Mouse (Mus musculus): ENCODE results near the gene Arhgap19.
"Not testable (repeated sequence)": the region's sequence is repeated elsewhere in the genome, so short reads cannot be mapped to it uniquely, and the experiment has no call there.

Gene Arhgap19

DNA sequence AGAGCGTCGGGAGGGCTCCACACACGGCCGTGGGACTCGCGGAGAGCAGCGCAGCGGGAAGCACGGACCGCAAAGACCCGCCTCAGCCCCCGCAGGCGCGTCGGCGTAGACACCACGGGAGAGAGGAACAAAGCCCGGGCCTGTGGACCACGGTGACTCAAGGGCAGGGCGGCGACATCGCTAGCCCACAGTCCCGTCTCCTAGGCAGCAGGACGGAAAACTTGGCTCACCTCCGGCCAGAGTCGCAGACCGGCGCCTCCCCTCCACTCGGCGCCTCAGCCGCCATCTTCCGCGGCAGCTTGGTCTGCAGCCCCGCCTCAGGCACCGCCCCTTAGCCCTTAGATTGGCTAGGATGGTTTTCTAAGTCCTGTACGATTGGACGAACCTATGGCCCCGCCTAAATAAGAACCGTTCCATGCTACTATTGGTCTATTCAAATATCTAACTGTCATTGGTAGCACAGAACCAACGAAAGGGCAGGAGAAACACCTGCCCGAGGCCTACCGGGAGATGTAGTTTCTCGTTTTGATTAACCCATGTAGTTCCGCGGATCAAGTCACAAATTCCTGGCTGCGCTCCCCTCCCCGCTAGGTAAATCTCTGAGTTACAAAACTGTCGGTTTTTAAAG is at the start of gene Arhgap19:
Arhgap19 (minus strand) TSS at position 306 of the 628 bp plus-strand sequence.
- in situ Hi-C loops (cut with MboI, MseI), result loop anchor here in 1 of 2 experiments (10.0 kb wide), 1 partner anchor 63 kb away; no protein-coding TSS in a partner anchor

DNA sequence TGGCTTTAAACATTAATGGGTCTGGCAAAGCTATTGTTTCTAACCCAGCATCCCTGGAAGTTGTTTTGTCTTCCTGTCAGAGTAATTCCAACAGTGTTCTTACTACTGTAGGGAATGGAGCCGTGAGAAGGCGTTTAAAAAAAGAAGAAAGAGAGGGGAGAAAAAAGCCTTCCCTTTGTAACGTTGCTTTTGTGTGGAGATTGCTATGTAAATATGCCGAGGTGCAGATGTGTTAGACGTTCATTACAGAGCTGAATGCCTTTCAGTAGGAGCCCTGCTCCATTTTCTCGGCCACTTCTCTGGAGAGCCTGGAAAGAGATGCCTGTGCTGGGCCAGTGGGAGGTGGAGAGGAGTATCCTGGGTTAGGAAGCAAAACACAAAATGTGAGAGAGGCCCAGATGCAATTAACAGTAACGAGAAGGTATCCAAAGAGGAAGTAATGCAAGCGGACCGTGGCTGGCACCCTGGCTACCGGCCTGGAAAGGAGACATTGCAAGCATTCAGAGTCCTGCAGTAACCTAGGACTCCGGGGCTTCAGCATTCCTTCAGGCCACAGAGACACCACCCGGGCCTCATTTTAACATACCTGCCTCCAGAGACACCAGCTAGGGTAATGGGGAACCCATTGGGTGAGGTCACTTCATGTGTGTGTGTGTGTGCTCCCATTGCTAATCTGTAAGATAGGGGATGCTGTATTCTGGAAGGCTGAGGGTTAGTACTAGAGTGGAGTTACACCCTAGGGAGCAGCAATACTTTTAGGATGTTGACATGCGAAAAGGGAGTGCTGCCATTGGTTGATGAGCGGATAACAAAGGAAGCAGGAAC is 49.1 kb upstream of the Arhgap19 start:
- in situ Hi-C loops (cut with MboI, MseI), result loop anchor here in 1 of 2 experiments (5.0 kb wide), 1 partner anchor 36 kb away; no protein-coding TSS in a partner anchor

DNA sequence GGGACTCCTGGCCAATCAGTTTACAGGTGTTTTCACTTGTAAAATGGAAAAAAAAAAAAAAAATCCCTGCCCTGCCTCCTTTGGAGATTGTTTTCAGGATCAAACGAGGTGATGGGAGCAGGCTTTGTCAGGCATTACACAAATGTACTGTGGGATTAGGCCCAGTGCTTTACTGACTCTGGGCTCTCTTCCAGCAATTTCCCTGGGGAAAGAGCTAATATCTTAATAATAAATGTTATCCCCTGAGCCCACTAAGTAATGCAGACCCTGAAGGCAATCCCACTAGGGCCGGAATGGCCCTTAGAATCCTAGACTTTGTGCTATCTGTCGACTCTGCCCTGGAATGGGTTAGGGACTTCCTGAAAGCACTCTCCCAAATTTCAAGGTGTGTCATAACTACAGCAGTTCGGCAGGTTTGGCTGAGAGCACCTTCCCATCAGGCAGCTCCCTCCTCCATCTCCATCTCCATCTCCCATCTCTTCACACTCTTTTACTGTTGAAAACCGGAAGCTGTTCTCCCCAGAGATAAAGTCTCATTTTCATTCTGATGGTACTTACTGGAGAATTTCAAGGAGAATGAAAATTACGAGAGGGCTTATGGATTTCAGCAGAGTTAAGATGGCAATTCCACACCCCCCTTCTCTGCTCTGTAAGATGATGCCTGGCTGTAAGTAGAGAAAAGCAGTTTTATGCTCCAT is 48.3 kb upstream of the Arhgap19 start:
- in situ Hi-C loops (cut with MboI, MseI), result loop anchor here in 1 of 2 experiments (5.0 kb wide), 1 partner anchor 37 kb away; no protein-coding TSS in a partner anchor

DNA sequence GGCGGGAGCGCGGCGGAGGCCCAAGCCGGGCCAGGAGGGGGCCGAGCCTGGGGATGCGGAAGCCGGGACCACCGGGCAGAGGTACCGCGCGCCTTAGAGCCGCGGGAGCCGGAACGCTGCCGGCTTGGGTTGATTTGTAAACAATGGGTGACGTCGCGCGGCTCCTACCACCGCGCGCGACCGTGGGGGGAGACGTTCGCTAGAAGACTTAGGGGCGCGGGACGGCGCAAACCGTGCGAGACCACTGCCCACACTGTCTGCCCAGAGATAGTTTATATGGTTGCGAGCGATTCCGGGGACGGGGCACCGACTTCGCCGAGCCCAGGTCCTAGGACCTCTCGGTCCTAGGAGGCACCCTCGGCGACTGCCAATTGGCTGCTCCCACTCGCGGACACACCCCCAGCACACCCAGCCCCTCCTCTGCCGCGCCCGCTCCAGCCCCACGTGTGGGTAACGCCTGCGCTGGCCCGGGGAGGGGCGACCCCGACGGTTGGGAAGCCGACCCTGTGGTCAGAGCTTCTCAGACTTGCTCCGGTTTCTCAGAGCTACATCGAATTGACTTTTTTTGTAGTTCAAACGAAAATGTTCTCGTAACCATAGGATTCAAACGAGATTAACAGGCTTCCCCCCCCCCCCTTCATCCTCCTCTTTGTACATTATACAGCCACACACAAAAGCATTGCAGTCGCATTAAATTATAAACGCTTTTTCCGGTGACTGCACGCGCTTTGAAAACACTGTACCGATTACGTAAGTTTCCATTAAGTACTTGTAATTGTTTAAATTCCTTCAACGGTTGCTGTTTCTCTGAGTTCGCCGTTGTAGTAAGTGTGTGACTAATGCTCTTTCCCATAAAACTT is 46.4 kb upstream of the Arhgap19 start, which contains the start of gene Frat2:
Frat2 (minus strand) TSS at position 141 of the 860 bp plus-strand sequence.
- in situ Hi-C loops (cut with MboI, MseI), result no loop called here

DNA sequence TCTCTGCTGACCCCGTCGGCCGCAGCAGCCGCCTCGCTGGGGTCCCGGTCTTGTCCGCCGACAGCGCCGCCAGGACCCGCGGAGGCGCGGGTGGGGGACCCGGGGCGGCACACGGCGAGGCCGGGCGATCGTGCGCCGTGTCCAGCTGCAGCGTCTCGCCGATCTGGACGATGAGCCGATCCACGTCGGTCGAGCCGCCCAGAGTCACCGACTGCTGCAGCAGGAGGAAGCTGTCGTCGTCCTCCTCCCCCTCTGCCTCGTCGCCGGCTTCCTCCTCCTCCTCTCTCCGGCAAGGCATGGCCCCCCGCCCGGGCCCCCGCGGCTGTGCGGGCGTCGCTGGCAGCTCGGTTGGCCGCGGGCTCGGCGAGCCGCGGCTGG is 45.8 kb upstream of the Arhgap19 start:
- in situ Hi-C loops (cut with MboI, MseI), result not testable (repeated sequence)

DNA sequence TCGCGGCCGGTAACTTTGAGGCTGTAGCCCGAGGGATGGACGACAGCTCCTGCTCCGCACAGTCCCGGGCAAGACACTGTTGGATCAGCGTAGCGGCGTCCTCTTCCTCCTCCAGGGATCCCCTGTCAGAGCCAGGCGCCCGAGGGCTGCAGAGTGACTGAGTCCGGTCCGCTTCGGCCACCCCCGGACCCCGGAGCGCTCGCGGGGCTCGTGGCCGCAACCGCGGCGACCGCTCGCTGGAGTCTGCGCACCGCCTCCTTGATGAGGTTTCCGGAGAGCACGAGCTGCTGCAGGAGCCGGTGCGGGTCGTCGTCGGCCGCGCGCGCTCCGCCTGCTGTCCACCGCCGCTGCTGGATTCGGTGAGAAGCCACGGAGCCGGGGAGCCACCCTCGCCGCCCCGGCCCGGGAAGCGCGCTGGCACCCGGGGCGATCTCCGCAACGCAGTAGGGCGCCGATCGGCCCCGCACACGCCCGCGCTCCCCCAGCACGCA is 45.3 kb upstream of the Arhgap19 start:
- in situ Hi-C loops (cut with MboI, MseI), result no loop called here

DNA sequence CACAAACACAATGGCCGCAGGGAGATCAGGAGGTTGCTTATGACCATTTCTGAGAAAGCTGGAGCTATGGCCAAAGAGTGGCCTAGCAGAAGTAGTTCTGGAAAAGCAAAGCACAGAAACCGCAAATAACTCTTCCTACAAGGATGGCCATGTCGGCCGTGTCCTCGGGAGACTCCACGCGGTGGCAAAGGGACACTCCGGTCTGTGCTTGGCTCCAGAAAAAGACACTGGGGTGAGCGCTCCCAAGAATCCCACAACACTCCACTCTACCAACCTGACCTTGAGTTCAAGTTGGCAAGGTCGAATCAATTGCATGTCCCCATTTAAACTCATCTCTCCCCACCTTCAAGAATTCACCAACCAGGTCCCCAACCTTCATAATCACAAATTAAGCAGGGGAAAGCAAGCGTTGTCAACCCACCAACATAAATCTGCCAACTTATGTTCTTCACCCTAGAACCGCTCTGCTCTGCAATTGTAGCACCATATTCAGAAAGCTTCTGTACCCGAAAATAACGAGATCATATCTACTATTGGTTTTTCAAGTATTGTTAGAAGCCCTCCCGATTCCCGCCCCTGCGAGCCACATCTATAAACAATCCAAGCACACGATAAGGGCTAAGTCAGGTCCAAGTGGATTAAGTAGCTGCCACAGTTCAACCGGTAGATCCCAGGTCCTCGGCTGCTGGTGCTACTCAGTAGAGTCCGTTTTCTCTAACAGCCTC is 44.7 kb upstream of the Arhgap19 start:
- in situ Hi-C loops (cut with MboI, MseI), result no loop called here

DNA sequence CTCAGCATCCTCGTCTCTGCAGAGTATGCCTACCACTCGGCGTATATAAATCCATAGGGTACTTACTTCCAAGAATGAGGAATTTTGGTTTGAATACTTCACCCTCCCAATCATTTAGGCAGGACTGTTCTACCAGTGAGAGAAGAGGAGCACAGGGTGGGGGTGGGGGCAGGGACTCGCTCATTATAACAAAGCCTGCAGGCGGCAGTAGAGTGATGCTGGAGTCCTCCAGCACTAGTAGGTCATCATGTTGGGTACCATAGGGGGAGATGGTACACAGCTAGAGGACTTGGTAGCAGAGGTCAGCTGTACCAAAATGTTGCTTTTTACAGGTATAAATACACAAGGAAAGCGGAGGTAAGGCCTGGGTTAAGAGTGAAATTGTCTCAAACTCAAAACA is 42.5 kb upstream of the Arhgap19 start:
- in situ Hi-C loops (cut with MboI, MseI), result no loop called here

DNA sequence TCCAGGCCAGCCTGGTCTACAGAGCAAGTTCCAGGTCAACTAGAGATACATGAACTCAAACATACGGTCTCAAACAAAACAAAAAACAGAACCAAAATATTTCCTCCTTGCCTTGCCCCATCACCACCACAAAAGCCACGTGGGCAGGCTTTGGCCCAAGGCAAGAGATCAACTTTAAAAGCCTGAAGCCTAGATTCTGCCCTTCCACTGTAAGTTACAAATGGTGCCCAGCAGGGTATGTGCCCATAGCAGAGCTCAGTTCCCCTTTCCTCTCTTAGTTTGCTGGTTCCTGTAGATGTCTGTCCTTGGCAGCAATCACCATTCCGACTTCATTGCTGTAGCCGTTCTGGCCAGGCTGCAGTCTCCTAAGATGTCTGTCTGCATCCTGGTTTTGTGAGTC is 40.9 kb upstream of the Arhgap19 start:
- in situ Hi-C loops (cut with MboI, MseI), result no loop called here

DNA sequence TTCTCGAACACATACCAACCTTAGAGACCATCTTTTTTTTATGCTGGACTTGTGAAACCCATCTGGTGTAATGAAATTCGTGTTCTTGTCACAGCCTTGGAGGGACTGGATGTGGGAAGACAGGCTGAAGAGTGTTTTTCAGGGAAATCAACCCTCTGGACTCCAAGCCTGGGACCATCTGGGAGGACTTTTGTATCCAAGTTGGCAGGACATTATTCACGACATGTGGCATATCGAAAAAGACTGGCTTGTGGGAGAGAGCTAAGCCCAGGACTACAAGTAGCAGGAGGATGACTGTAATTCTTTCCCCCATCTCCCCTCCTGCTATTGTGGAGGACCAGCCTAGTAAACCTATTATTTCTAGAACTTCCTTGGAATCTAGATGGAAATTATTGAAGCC is 40.3 kb upstream of the Arhgap19 start:
- in situ Hi-C loops (cut with MboI, MseI), result no loop called here

DNA sequence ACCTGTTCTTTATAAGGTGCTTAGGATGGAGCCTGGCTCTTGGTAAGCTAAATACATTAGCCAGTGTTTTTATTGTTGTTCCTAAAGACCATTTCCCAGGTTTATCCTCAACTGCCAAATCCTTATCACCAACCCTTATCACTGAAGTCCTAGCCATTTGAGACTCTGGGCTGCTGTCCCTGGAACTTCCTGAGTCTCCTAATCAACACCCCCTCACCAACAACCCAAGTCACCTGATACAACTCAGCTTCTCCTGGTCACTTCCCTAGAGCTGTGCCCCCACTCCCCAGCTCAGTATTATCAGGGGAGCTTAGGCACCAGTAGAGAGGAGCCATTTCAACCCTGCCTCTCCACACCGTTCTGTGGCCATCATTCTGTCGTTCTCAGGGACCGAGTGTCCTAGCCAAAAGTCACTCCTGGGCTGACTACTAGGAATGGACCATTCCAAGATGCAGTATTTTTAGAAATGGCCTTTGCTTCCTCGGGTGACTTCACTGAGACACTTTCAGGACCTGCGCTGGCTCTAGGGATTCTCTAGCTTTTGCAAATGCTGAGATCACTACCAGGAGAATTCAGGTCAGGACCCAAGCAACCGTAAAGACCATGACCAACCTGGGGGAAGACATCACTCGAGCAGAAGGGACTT is 39.4 kb upstream of the Arhgap19 start:
- in situ Hi-C loops (cut with MboI, MseI), result no loop called here

DNA sequence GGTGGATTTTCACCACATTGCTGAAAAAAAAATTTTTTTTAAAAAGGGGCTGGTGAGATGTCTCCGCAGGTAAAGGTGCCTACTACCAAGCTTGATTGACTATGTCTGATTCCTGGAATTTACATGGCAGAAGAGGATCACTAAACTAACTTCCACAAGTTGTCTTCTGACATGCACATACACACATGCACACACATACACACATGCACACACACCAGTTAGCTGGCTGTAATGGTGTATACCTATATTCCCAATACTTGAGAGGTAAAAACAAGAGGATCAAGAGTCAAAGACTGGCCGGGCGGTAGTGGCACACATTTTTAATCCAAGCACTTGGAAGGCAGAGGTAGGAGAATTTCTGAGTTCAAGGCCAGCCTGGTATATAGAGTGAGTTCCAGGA is 37.8 kb upstream of the Arhgap19 start:
- in situ Hi-C loops (cut with MboI, MseI), result no loop called here

DNA sequence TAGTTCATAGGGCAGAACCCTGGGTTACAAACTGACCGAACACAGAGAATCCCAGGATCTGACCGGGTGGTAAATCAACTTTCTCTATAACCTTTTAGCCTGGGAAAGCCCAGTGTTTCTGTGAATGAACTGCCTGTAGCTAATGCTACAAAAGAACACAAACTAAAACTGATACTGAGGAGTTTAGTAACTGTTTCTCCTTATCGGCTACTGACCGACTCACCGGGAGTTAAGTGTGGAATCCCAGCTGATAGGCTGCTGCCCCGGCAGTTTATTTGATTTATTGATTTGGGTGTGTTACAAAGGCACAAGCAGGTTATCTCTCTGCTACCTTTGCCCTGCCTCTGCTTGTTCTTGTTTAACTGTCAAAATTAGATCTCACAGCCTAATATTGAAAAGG is 37.0 kb upstream of the Arhgap19 start:
- in situ Hi-C loops (cut with MboI, MseI), result no loop called here

DNA sequence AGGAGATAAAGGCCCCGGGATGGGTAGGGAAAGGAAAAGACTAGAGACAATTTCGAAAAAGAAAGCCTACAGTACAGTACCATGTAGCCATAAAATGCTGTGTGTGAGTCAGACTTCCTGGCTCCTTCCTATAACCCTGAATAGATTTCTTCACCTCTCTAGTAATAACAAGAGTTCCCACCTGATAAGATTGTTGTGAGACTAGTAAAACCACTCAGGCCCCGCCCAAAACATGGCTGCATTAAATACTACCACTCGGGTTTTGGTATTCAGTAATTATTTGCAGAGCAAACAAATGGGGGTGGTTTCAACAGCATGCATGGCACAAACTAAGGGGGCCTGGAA is 36.0 kb upstream of the Arhgap19 start:
- in situ Hi-C loops (cut with MboI, MseI), result no loop called here

DNA sequence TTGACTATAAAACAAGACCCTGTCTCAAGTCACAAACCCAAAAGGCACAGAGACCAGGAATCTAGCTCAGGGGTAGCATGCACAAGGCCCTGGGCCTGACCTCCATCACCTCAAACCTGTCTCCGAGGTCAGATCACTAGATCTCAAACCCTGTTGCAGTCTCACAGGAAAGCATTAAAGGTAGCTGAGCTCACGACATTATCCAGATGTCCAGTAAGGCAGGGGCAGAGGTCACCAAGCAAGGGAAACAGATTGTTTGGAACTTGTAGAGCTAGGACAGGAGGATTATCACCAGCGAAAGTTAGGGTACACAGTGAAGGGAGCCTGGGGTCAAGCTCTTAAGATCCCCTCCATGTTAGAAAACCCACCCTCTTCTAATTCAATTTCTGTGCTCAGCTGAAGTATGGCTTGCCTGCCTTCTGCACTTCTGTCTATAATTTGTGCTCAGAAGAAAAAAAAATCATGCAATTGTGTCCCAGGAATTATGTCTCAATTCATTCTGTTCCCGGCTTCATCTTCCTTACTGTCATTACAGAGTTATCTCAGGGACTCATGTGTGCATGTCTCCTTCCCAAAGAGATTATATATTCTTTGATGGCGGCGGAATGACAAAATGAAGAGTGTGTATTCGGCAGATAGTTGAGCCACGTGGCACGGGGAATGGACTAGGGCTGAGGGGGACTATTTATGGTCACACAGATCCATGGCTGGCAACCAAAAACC is 35.5 kb upstream of the Arhgap19 start:
- in situ Hi-C loops (cut with MboI, MseI), result no loop called here

DNA sequence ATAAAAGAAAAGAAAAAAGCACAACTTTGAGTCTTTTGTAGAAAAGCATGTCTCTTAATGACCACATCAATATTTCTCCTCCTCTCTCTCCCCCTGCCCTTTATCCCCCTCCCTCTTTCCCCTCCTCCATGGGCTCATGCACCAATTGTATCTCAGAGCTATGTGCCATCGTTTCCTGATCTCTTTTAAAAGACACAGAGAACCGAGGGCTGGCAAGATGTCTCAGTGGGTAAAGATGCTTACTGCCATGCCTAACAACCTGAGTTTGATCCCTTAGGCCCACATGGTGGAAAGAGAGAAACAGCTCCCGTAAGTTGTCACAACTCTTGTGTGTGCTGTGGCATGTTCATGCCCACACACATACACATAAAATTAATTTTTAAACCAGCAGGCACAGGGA is 34.9 kb upstream of the Arhgap19 start:
- in situ Hi-C loops (cut with MboI, MseI), result no loop called here

DNA sequence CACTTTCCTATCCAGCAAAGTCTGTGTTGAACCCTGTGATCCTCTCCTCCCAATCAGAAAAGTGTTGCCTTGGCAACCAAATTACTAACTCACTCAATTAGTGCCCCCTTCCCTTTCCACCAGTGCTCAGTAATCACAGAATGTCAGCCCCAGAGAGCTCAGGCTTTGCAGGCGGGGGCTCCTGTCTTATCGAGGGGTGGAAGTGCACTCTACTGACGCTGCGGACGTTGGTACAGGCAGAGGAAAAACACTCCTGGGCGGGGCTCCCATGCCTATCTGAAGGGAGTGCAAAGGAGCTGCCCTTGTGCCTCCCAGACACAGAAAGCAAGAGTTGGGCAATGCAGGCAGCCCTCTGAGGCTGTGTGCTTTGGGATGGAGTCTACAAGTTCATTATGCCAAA is 34.0 kb upstream of the Arhgap19 start:
- in situ Hi-C loops (cut with MboI, MseI), result no loop called here

DNA sequence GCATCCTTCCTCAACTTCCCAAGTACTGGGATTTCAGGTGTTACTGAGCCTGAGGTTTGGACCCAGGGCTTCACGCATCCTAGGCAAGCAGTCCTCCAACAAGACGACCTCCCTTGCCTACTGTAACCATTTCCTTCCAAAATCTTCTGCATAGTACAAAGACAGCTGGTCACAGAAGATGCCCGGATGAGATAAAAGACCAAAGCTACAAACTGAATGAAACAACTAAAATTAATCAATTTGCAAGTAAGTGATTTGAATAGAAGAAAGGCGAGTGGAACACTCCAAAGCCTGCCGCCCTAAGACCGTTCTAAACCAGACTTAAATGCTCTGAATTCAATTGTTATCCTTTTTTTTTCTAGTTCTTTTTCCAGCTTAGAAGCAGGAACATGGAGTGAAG is 33.6 kb upstream of the Arhgap19 start:
- in situ Hi-C loops (cut with MboI, MseI), result no loop called here

DNA sequence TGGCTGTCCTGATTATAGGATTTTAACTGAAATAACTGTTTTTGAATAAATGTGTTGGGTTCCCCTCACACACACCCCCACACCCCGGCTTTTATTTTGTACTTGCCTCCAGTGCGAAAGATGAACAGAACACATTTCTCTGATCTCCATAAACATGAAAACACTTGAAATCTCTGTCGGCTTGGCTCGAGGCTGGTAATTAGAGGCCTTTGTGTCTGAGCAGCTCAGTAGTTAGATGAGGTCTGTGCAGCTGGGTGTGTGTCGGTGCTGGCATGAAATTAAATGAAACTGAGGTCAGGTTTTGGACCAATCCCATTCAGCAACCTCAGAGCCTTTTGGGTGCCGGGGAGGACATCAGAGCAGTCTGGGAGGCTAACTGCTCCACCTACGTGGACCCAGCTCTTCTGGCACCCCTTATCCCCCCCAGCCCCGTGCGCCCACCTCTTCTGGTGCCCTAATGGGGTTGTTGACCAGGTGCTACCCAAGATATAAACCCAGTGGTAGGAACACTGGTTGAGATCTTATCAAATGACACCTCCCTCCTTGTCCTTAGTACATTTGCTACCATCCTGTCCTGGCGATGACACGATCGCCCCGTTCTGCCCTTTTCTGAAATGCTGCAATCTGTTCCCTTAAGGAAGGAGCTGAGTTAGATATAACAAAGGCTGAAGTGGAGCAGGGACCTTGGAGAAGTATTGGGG is 30.8 kb upstream of the Arhgap19 start:
- in situ Hi-C loops (cut with MboI, MseI), result no loop called here
